Mouse (Mus musculus): ENCODE results near the gene Rsl24d1. TPM values are rescaled to one million over a fixed set of nuclear protein-coding genes. Genes with fewer than 3 reads are reported as not detected.
A peak's percentile ranks its signal among the peaks of the same experiment; 100 is the strongest.
"Not testable (repeated sequence)": the region's sequence is repeated elsewhere in the genome, so short reads cannot be mapped to it uniquely, and the experiment has no call there.

The Rsl24d1 gene
- polyA plus RNA-seq, 1 experiment: 3.6 TPM

DNA sequence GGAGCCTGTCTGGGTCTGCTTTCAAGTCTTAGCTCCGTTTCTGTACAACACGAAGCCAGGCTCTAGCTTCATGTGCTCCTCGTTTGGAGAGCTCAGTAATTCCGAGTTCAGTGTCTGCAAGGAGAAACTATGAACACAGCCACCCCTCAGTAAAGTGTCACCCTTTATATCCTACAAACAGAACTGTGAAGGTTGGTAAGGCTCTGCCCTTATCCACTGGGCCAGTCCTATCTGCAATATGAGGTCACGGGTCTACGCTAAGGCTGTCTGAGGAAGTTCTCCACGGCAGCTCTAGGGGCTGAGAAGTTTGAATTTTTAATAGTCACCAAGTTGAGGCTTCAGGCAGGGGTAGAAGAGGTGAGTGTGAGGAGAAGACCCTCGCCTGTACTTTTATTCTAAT, 40.8 kb upstream of the Rsl24d1 start:
- Histone ChIP-seq H3K4me3 (ENCODE audit: low read depth, low read length) (no peak overlapping the region), H3K27ac (ENCODE audit: insufficient read depth, low read depth, low read length) (0 out of 2 replicates have a peak overlapping the region, but pooled peaks have one; percentile 39), H3K36me3 (ENCODE audit: control insufficient read depth, insufficient read depth, low read length) (no peaks in the 10 kb centered on the region), H3K4me1 (ENCODE audit: control insufficient read depth, insufficient read depth, insufficient read length, low read length) (peaks cover 15% of the 10 kb centered on the region), H3K27me3 (ENCODE audit: control insufficient read depth, insufficient read depth, low read length) (no peaks in the 10 kb centered on the region)
- WGBS: 81% methylated on average over 8 of the region's 8 CpGs
- TF ChIP-seq POLR2A (IDR thresholded peaks at IDR 0.05; ENCODE audit: low read depth, low read length): no peak
- no peak for TF ChIP-seq CTCF (IDR thresholded peaks at IDR 0.05; ENCODE audit: extremely low read depth, insufficient read length, insufficient replicate concordance, low read depth, low read length)

DNA sequence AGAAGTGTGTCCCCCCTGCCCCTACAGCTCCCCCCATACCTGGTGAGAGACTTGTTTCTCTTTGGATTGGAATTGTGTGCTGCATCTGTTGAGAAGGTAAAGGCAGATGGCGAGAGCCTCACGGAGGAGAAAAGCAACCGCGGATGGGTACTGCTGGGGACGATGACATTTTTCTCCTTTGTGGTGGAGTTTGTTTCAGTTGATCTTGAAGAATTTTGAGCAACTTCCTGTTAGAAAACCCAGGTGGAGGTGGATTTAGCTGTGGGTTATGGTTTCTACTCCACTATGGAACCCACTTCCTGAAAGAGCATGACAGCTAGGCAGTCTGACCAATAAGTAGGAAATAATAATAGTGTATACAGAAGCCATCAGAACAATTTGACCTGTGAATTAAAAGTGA, 40.1 kb upstream of the Rsl24d1 start:
- peaks cover 10% of the 10 kb centered on the region for H3K4me1 ChIP-seq (ENCODE audit: control insufficient read depth, insufficient read depth, insufficient read length, low read length)
- 81% methylated on average over 5 of the region's 5 CpGs for WGBS
- no peaks in the 10 kb centered on the region for H3K27me3 ChIP-seq (ENCODE audit: control insufficient read depth, insufficient read depth, low read length)
- TF ChIP-seq POLR2A (IDR thresholded peaks at IDR 0.05; ENCODE audit: low read depth, low read length): no peak
- TF ChIP-seq CTCF (IDR thresholded peaks at IDR 0.05; ENCODE audit: extremely low read depth, insufficient read length, insufficient replicate concordance, low read depth, low read length): no peak
- H3K27ac ChIP-seq (ENCODE audit: insufficient read depth, low read depth, low read length): peak overlapping the region; percentile 39; the same call in 1 of the 2 replicates
- no peaks in the 10 kb centered on the region for H3K36me3 ChIP-seq (ENCODE audit: control insufficient read depth, insufficient read depth, low read length)
- H3K4me3 ChIP-seq (ENCODE audit: low read depth, low read length): no peak overlapping the region

DNA sequence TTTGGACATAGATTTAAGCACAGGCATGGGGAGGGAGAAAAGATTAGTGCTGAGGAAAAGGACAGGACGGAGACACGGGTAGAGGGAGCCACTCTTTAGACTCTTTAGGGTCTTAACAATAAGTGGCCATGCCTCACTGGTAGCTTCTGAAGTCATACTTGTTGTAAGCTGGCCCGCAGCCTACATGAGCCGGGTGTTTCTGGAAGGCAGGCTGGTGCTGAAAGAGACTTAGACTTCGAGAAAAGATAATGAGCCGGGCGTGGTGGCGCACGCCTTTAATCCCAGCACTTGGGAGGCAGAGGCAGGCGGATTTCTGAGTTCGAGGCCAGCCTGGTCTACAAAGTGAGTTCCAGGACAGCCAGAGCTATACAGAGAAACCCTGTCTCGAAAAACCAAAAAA, 33.9 kb upstream of the Rsl24d1 start:
- not testable (repeated sequence) for H3K4me1 ChIP-seq (ENCODE audit: control insufficient read depth, insufficient read depth, insufficient read length, low read length); H3K27ac ChIP-seq (ENCODE audit: insufficient read depth, low read depth, low read length); H3K36me3 ChIP-seq (ENCODE audit: control insufficient read depth, insufficient read depth, low read length); H3K4me3 ChIP-seq (ENCODE audit: low read depth, low read length); H3K27me3 ChIP-seq (ENCODE audit: control insufficient read depth, insufficient read depth, low read length)
- WGBS: 73% methylated on average over 12 of the region's 12 CpGs

DNA sequence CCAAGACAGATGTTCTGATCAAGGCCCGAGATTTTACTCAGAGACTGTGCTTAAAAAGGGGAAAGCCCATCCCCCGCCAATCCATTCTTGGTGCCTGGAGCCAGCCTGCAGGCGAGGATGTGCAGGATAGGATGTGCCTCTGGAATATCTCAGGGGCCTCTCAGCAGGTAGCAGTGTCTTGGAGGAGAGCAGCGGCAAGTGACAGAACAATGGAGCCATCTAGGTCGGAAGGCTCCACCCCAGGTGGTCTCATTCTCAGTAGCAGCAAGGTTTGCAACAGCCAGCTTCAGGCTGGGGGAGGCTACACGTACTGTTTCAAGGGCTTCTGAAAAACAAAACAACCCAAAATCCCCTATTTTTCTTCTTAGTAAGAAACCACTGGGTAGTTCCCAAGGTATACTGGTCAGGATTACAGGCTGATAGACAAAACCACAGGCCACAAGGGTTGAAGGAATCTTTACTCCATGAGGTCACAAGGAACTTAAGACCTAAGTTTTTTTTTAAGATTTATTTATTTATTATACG, 33.4 kb upstream of the Rsl24d1 start:
- Histone ChIP-seq H3K4me1 (ENCODE audit: control insufficient read depth, insufficient read depth, insufficient read length, low read length) (no peaks in the 10 kb centered on the region), H3K36me3 (ENCODE audit: control insufficient read depth, insufficient read depth, low read length) (no peaks in the 10 kb centered on the region), H3K27ac (ENCODE audit: insufficient read depth, low read depth, low read length) (no peak overlapping the region), H3K4me3 (ENCODE audit: low read depth, low read length) (no peak overlapping the region), H3K27me3 (ENCODE audit: control insufficient read depth, insufficient read depth, low read length) (no peaks in the 10 kb centered on the region)
- no peak for TF ChIP-seq POLR2A (IDR thresholded peaks at IDR 0.05; ENCODE audit: low read depth, low read length)
- no peak for TF ChIP-seq CTCF (IDR thresholded peaks at IDR 0.05; ENCODE audit: extremely low read depth, insufficient read length, insufficient replicate concordance, low read depth, low read length)
- WGBS: 82% methylated on average over 7 of the region's 7 CpGs

DNA sequence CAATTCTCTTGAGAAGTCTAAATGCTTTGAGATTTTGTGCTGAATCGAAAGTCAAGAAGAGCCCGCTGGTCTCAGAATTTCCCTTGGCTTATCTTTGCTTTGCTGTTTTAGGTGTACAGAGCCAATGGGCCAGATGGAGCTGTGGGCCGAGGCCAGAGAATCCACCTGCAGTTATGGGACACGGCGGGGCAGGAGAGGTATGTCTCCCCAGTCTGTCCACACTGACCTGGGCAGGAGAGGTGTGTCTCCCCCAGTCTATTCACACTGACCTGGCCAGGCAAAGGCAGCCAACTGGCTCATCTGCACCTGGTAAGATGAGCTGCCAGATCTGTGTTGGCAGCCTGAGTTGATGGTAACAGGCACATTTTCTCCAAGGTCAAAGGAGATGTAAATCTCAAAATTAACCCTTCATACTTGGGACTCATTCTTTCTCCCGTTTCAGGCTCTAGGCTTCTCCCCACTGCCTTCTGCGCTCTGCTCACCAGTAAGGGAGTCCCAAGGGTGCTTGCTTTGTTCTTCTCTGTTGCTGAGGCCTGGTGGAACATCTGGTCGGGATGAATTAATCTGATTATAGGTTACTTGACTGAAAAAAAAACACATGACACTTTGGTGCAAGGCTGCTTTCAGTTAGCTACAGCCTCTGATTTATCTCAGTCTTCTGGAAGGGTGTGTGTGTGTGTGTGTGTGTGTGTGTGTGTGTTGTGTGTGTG, 30.8 kb upstream of the Rsl24d1 start:
- H3K4me3 ChIP-seq (ENCODE audit: low read depth, low read length): no peak overlapping the region
- H3K36me3 ChIP-seq (ENCODE audit: control insufficient read depth, insufficient read depth, low read length): no peaks in the 10 kb centered on the region
- H3K4me1 ChIP-seq (ENCODE audit: control insufficient read depth, insufficient read depth, insufficient read length, low read length): no peaks in the 10 kb centered on the region
- H3K27ac ChIP-seq (ENCODE audit: insufficient read depth, low read depth, low read length): no peak overlapping the region
- TF ChIP-seq POLR2A (IDR thresholded peaks at IDR 0.05; ENCODE audit: low read depth, low read length) (no peak), CTCF (IDR thresholded peaks at IDR 0.05; ENCODE audit: extremely low read depth, insufficient read length, insufficient replicate concordance, low read depth, low read length) (no peak)
- 85% methylated on average over 8 of the region's 8 CpGs for WGBS
- no peaks in the 10 kb centered on the region for H3K27me3 ChIP-seq (ENCODE audit: control insufficient read depth, insufficient read depth, low read length)

DNA sequence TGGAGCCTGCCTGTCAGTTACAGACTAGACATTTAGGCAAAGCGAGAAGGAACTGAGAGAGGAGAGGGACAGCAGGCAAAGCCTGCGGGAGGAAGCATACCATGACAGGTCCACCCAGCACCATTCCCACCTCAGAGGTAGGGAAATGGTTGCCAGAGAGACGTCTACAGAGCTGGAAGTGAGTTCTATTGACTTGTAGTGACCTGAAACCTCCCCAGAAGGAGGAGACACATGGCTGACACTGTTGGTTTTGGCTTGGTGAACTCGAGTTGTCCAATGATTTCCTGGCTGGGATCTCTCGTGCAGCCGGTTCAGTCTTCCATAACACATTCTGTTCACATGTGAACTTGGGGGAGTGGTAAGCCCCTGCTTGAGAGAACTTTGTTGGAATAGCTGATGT, 29.3 kb upstream of the Rsl24d1 start:
- Histone ChIP-seq H3K4me1 (ENCODE audit: control insufficient read depth, insufficient read depth, insufficient read length, low read length) (no peaks in the 10 kb centered on the region), H3K36me3 (ENCODE audit: control insufficient read depth, insufficient read depth, low read length) (no peaks in the 10 kb centered on the region), H3K4me3 (ENCODE audit: low read depth, low read length) (no peak overlapping the region), H3K27ac (ENCODE audit: insufficient read depth, low read depth, low read length) (no peak overlapping the region), H3K27me3 (ENCODE audit: control insufficient read depth, insufficient read depth, low read length) (no peaks in the 10 kb centered on the region)
- TF ChIP-seq CTCF (IDR thresholded peaks at IDR 0.05; ENCODE audit: extremely low read depth, insufficient read length, insufficient replicate concordance, low read depth, low read length): no peak
- TF ChIP-seq POLR2A (IDR thresholded peaks at IDR 0.05; ENCODE audit: low read depth, low read length): no peak
- WGBS: 69% methylated on average over 6 of the region's 6 CpGs

DNA sequence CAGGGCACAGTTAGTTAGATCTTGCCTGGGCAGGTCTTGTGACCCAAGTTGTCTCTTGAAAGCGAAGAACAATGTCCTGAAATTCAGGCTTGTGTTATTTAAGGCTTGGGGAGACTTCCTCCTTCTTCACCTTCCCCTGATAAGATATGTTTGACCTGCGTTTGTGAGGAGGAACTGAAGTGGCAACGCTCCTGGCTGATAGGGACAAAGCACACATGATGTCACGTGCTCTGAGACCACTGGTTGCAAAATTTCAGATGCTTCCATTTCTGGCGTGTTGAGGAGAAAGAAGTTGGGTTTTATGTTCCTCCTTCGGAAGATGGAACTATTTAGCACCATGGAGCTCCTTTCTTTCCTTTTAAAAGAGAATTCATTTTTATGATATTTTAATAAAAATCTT, 27.4 kb upstream of the Rsl24d1 start:
- Histone ChIP-seq H3K4me3 (ENCODE audit: low read depth, low read length) (no peak overlapping the region), H3K4me1 (ENCODE audit: control insufficient read depth, insufficient read depth, insufficient read length, low read length) (peaks cover 5% of the 10 kb centered on the region; the same call in 1 of the 2 replicates), H3K27ac (ENCODE audit: insufficient read depth, low read depth, low read length) (peak overlapping the region; percentile 4; the same call in 1 of the 2 replicates), H3K27me3 (ENCODE audit: control insufficient read depth, insufficient read depth, low read length) (no peaks in the 10 kb centered on the region), H3K36me3 (ENCODE audit: control insufficient read depth, insufficient read depth, low read length) (no peaks in the 10 kb centered on the region)
- 35% methylated on average over 6 of the region's 6 CpGs for WGBS
- TF ChIP-seq CTCF (IDR thresholded peaks at IDR 0.05; ENCODE audit: extremely low read depth, insufficient read length, insufficient replicate concordance, low read depth, low read length) (no peak), POLR2A (IDR thresholded peaks at IDR 0.05; ENCODE audit: low read depth, low read length) (no peak)

Data from small intestine, adult 2 months (tissue).